Mouse (Mus musculus) bone marrow macrophage, adult 2 months (primary cell): Measurements from ENCODE around the gene Cldn15.

Experiments
- CTCF ChIP-seq: IDR thresholded peaks from 2 replicates; pipeline ENCODE4 v1.5.1; 2012; ENCODE audit warnings: low read depth, mild to moderate bottlenecking, low read length, moderate library complexity
- POLR2A ChIP-seq: IDR thresholded peaks from 2 replicates; pipeline ENCODE4 v1.6.1; 2012; ENCODE audit warnings: mild to moderate bottlenecking, low read depth, low read length, borderline replicate concordance

GRCm38 (mm10) chr5:136966861-136967455 lies 542 bp downstream of the Cldn15 start:
- TF ChIP-seq CTCF (no peak), POLR2A (no peak)
